ENCODE assay signal across 10 mouse cellular contexts in the genomic region with DNA sequence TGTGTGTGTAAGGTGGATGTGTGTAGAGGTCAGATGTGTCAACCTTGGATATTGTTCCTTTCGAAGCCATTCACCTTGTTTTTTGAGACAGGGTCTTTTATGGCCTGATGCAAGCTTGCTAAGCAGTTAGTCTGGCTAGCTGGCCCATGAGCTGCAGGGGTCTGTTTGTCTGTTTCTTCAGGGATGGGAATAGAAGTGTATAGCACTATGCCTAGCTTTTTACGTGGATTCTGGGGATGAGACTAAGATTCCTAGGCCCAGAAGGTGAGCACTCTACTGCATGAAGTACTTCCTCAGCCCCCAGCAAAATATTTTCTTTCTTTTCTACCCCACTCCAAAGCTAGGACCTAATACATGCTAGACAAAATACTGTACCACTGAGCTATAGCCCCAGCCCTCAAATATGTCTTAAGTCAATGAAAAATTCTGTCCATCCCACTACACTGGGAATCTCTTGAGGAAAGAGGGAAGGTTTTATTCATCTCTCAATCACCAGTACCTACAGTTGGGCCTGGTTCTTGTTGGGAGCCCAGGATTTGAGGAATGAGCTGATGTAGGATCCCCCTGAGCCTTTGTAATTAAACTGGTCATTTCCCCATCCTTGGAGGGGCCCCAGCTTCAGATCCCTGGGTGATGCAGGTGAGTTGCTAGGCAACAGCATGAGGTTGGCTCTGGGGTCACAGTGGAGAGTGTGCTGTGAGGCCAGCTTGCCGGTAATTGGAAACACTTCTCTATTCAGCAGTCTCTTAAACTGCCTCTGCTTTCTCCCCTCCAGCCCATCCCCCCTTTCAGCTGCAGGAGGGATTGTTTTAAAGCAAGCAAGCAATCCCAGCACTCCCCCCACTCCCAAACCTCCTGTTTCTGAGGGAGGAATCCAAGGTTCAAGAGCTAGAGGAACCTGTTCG. TPM values are rescaled to one million over a fixed set of nuclear protein-coding genes. Genes with fewer than 3 reads are reported as not detected.
DNase-seq lines count a peak whose midpoint lies in the region; ATAC-seq and TF ChIP-seq lines count a peak whose summit lies in the region.
"Had no signal": no experiment of that assay in that cellular context is flagged by ENCODE, and none has a peak within 500 bp of the region (broad histone marks: within the 10 kb centered on the region; RNA-seq: fewer than 3 reads in every experiment).

No protein-coding gene starts in this region.

- peak; percentile 64 for ATAC-seq in lung, embryonic 14.5 days (ENCODE audit: insufficient read depth)
- ATAC-seq in forebrain, embryonic 16.5 days = peak; percentile 83
- peak; percentile 91 for ATAC-seq in limb, embryonic 13.5 days (ENCODE audit: low FRiP score, low read depth)
- no peak for ATAC-seq in cerebellum, adult (ENCODE audit: insufficient number of reproducible peaks, low FRiP score, low TSS enrichment)

- peak; percentile 30 for DNase-seq in lung, embryonic 14.5 days
- DNase-seq in lung, postnatal 25 days (ENCODE audit: low spot score) = no peak
- peak; percentile 90 for DNase-seq in retina, postnatal 1 day
- DNase-seq in frontal cortex, postnatal 25 days (ENCODE audit: low spot score in 2 of 2) = no peak
- DNase-seq in right cerebral cortex, adult 18-20 months = no peak

- no peak for TF ChIP-seq CTCF in lung, embryonic 14.5 days (IDR thresholded peaks at IDR 0.05; ENCODE audit: low read depth)

- H3K4me3 ChIP-seq in lung, embryonic 14.5 days (ENCODE audit: low read depth, low read length) = no peak overlapping the region
- no peak overlapping the region for H3K4me3 ChIP-seq in forebrain, embryonic 16.5 days (replicated peaks; ENCODE audit: low read length)
- no peak overlapping the region for H3K4me3 ChIP-seq in limb, embryonic 13.5 days

- no peaks in the 10 kb centered on the region for H3K36me3 ChIP-seq in lung, embryonic 14.5 days (ENCODE audit: insufficient read depth)
- no peaks in the 10 kb centered on the region for H3K36me3 ChIP-seq in forebrain, embryonic 16.5 days (ENCODE audit: control insufficient read depth, insufficient read depth)
- no peaks in the 10 kb centered on the region for H3K36me3 ChIP-seq in limb, embryonic 13.5 days

- peaks cover 8% of the 10 kb centered on the region; the same call in 1 of the 2 replicates for H3K4me1 ChIP-seq in lung, embryonic 14.5 days (ENCODE audit: insufficient read depth)
- peaks cover 9% of the 10 kb centered on the region for H3K4me1 ChIP-seq in forebrain, embryonic 16.5 days (replicated peaks; ENCODE audit: control insufficient read depth, insufficient read depth, low read length)
- peaks cover 57% of the 10 kb centered on the region for H3K4me1 ChIP-seq in limb, embryonic 13.5 days

- no peak overlapping the region for H3K27ac ChIP-seq in lung, embryonic 14.5 days (ENCODE audit: low read depth)
- H3K27ac ChIP-seq in forebrain, embryonic 16.5 days (ENCODE audit: low read length) = no peak overlapping the region
- H3K27ac ChIP-seq in limb, embryonic 13.5 days = peak overlapping the region; percentile 91
- H3K27ac ChIP-seq: macrophage had no signal

- H3K9me3 ChIP-seq in lung, embryonic 14.5 days (ENCODE audit: low read depth, low read length) = no peaks in the 10 kb centered on the region
- H3K9me3 ChIP-seq in forebrain, embryonic 16.5 days (ENCODE audit: control insufficient read depth, low read length) = no peaks in the 10 kb centered on the region
- H3K9me3 ChIP-seq in limb, embryonic 13.5 days = no peaks in the 10 kb centered on the region

- no peak overlapping the region for H3K9ac ChIP-seq in lung, embryonic 14.5 days
- no peak overlapping the region; the same call in 1 of the 2 replicates for H3K9ac ChIP-seq in forebrain, embryonic 16.5 days (replicated peaks; ENCODE audit: low read depth, low read length)
- H3K9ac ChIP-seq in limb, embryonic 13.5 days = peak overlapping the region; percentile 8; the same call in 1 of the 2 replicates

- 37% methylated on average over 4 of the region's 4 CpGs for WGBS in lung, embryonic 14.5 days
- 12% methylated on average over 4 of the region's 4 CpGs for WGBS in forebrain, embryonic 16.5 days
- 16% methylated on average over 4 of the region's 4 CpGs for WGBS in limb, embryonic 13.5 days

- 0 out of 2 replicates have a peak overlapping the region, but pooled peaks have one; percentile 10 for H3K4me2 ChIP-seq in lung, embryonic 14.5 days
- no peak overlapping the region for H3K4me2 ChIP-seq in forebrain, embryonic 16.5 days (ENCODE audit: low read length)
- 0 out of 2 replicates have a peak overlapping the region, but pooled peaks have one; percentile 25 for H3K4me2 ChIP-seq in limb, embryonic 13.5 days (replicated peaks)

- H3K27me3 ChIP-seq in lung, embryonic 14.5 days (ENCODE audit: insufficient read depth, low read length) = no peaks in the 10 kb centered on the region
- no peaks in the 10 kb centered on the region for H3K27me3 ChIP-seq in forebrain, embryonic 16.5 days (replicated peaks; ENCODE audit: control insufficient read depth, insufficient read depth, low read length)
- H3K27me3 ChIP-seq in limb, embryonic 13.5 days = no peaks in the 10 kb centered on the region

RNA-seq across cellular contexts. Expression of a gene that starts 24.1 kb away (rescaled TPM):
- polyA plus RNA-seq in lung, embryonic 14.5 days (2014; fragmentation: Nextera tagmentation; extraction: Ambion mirVana) = 70.3 and 82.4 TPM in 2 replicates
- polyA plus RNA-seq in forebrain, embryonic 16.5 days (2015; fragmentation: Nextera tagmentation; extraction: Ambion mirVana) = 26.3 and 28.3 TPM in 2 replicates
- 88.5 and 89.8 TPM in 2 replicates for polyA plus RNA-seq in limb, embryonic 13.5 days (2015; fragmentation: Nextera tagmentation; extraction: Ambion mirVana)

RNA-seq across cellular contexts. Expression of a gene that starts 28.3 kb away (rescaled TPM):
- polyA plus RNA-seq in lung, embryonic 14.5 days (2014; fragmentation: Nextera tagmentation; extraction: Ambion mirVana) = 59.6 and 62.6 TPM in 2 replicates
- 66.1 and 66.8 TPM in 2 replicates for polyA plus RNA-seq in forebrain, embryonic 16.5 days (2015; fragmentation: Nextera tagmentation; extraction: Ambion mirVana)
- polyA plus RNA-seq in limb, embryonic 13.5 days (2015; fragmentation: Nextera tagmentation; extraction: Ambion mirVana) = 113 and 124 TPM in 2 replicates

RNA-seq across cellular contexts. Expression of a gene that starts 47.8 kb away (rescaled TPM):
- polyA plus RNA-seq in lung, embryonic 14.5 days (2014; fragmentation: Nextera tagmentation; extraction: Ambion mirVana) = 0.34 TPM in 1 of 2 replicates, not detected in the other
- 1.7 and 2.7 TPM in 2 replicates for polyA plus RNA-seq in forebrain, embryonic 16.5 days (2015; fragmentation: Nextera tagmentation; extraction: Ambion mirVana)
- 7.0 and 7.4 TPM in 2 replicates for polyA plus RNA-seq in limb, embryonic 13.5 days (2015; fragmentation: Nextera tagmentation; extraction: Ambion mirVana)
- polyA plus RNA-seq: macrophage; small intestine, adult 2 months had no signal

Comparison
In these comparisons a context has a peak if more than half of its experiments do, and no peak if none do; other contexts are left out.
1. DNase-seq: peak in lung, embryonic 14.5 days (single experiment) and retina, postnatal 1 day (single experiment); none in lung, postnatal 25 days (single experiment), frontal cortex, postnatal 25 days (0 of 2) and right cerebral cortex, adult 18-20 months (single experiment).